Mouse (Mus musculus): Measurements from ENCODE around the gene Nob1. TPM values are rescaled to one million over a fixed set of nuclear protein-coding genes. Genes with fewer than 3 reads are reported as not detected.

Gene Nob1
- polyA plus RNA-seq, 1 experiment: 48.2 TPM

DNA sequence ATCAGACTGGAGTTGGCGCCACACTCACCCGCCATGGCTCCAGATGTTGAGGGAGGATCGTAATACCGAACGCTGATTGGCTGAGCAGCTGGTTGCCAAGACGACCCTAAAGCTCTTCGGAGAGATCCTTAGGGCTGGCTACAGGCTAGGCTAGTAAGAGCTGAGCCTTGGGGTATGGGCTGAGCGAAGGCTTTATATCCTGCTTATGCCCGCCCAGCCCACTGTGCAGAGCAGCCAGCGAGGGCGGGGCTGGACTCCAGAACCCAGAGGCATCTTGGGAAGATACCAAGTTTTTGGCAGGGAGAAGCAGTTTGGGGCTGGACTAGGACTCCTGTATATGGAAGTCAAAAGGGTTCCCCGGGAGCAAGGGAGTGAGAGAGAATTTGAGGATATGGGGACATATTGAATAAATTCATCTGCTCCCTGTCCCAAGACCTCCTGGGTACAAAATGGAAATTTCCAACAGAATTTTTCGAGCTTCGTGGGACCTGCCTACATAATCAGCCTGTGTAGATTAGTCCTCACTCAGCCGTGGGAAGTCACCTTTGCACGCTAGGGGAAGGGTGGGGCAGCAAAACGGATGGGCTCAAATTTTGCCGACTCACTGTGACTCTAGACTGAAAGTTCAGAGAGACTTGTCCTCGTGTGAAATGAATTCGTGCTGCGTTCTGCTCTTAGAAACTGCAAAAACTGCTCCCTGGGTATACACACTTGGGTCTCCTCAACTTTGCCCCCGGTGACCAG, 21.6 kb downstream of the Nob1 start, which contains the start of gene Nqo1:
Gene Nqo1, minus strand, starts transcription at position 169 of the 744 bp plus-strand sequence.
- no peak for TF ChIP-seq GATA1 (IDR thresholded peaks at IDR 0.05; ENCODE audit: low read length)

DNA sequence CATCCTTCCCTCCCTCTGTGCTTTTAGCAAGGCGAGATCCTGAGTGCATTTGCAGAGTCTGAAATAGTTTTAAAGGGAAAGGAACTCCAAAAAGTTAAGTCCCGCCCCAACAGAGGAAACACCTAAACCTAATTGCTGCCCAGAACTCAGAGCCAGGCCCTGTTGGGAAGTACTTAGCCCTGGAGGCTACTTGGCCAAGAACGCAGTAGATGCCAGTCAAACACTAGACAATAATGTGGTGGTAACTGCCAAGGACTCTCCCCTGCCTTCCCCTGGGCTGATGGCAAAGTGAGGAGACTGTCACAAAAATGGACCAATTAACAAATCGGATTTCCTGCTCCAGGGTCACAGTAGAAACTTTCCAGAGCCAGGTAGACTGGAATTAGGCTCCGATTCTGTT, 23.0 kb downstream of the Nob1 start:
- TF ChIP-seq GATA1 (IDR thresholded peaks at IDR 0.05; ENCODE audit: low read length): no peak

DNA sequence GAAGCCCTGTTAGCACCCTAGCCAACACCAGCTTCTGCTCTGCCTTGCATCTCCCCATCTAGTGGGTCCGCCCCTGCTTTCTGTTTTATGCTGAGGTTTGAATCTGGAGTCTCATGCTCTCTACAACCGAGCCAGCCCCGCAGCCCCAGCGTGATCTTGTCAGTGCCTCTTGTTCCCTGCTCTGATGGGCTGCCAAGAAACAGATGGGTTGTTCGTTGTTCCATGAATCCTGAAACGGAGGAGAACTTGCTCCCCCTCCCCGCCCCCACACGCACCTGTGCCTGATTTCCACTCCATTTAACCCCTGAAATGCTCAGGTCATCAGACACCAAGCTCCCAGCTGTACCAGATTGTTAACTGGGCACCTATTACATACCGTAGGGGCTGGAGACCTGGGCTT, 25.4 kb downstream of the Nob1 start:
- no peak for TF ChIP-seq GATA1 (IDR thresholded peaks at IDR 0.05; ENCODE audit: low read length)

DNA sequence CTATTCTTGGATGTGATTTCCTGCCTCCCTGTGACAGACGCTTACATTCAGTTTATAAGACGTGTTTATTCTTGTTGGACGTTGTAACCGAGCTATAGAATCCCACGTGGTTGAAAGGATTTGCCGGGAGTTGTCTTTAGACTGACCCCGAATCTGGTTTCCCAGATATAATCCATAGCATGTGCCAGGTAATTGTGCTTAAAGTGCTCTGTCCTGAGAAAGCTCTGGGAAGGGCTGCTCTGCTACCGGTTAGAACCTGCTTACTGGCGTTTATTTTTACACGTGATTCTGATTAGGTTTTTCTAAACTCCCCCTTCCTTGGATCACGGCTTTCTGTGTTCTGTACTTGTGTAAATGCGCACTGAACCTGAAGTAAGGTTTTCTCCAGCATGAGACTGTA, 27.2 kb downstream of the Nob1 start:
- TF ChIP-seq GATA1 (IDR thresholded peaks at IDR 0.05; ENCODE audit: low read length): no peak

DNA sequence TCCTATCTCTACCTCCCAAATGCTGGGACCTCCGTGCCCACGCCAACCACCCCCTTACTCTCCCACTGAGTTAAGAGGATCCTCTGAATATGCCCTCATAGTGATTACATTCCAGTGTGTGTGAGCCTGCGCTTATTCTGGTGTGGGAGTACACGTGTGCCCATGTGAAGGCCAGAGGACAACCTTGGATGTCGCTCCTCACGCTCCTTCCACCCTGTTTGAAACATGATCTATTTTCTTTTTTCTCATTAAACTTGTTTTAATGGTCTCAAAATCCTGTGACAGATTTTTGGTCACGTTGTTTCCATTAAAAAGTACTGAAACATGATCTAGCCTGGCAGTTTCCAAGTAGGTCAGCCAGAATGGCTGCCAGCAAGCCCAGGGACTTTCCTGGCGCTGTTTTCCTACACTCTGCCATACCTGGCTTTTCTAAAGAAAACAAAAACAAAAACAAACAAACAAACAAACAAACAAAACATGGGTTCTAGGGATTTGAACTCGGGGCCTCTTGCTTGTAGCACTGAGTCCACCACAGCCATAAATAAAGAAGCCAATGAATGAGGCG, 28.7 kb downstream of the Nob1 start:
- TF ChIP-seq GATA1 (IDR thresholded peaks at IDR 0.05; ENCODE audit: low read length): no peak

DNA sequence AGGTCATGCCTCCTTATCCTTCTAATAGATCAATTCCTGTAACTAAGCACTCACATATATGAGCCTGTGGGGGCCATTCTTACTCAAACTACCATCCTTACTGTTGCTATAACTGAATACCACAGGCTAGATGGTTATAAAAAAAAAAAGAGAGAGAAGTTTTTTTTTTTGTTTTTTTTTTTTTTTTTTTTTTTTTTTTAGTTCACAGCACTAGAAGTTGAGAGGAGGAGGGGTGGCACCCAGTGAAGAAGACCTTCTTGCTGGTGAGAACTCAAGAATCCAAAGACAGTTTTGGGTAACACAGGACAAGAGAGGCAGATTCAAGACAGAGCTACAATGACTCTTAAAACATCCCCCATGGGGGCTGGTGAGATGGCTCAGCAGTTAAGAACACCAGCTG, 29.5 kb downstream of the Nob1 start:
- no peak for TF ChIP-seq GATA1 (IDR thresholded peaks at IDR 0.05; ENCODE audit: low read length)

DNA sequence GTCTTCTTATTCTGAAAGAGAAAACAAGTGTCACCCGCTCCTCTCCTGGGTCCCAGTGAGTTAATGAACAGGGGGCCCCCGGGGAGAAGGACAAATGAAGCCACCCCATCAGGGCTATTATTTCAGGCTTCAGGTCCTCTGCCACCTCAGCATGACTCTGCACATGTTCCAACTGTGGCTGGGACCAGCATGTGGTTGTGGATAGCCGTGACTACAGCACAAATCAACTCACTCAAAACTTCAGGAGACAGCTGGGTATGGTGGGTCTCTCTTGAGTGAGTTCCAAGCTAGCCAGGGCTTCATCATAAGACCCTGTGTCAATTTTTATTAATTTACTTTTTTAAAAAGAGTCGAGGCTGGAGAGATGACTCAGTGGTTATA, 33.7 kb downstream of the Nob1 start:
- TF ChIP-seq GATA1 (IDR thresholded peaks at IDR 0.05; ENCODE audit: low read length): no peak

DNA sequence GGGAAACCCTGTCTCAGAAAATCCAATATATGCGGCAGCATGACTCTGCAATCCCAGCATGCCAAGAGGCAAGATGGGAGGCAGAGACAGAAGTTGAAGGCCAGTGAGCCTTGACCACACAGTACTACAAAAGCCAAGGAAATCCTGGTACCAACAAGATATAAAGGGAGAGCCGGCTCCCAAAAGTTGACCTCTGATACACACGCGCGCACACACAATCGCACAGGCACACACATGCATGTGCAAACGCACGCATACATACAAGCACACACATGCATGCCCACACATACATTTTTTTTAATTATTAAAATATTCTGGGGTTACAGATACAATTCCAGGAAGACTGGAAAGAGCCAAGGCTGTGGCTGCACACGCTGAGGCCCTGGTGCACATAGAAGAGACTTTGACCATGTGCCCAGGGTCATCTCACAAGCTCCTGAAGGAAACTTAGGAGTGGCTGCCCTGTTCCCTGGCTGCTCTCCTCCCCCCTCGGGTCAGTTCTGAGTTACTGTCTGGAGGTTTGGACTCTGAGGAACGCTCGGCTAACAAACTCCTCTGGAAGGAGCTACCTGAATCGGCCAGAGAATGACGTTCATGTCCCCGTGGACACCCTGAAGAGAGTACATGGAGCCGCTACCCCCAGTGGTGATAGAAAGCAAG, 34.2 kb downstream of the Nob1 start:
- no peak for TF ChIP-seq GATA1 (IDR thresholded peaks at IDR 0.05; ENCODE audit: low read length)

DNA sequence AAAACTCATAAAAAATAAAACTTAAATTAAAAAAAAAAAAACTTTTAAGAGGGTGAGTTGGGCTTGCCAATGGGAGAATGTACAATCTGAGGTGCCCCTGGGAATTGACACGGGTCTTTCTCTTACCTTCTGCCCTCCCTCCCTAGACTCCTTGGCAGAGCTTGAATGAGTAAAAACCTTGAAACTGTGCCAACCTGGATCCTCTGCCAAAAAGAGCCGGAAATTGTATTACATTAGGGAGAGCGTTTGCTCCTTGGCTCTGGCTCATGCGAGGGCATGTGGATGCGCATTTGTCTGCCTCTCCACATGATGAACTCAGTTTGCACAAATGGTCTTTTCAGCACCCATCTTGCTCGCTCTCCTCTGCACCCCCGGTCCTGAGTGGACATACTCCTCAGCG, 35.3 kb downstream of the Nob1 start:
- TF ChIP-seq GATA1 (IDR thresholded peaks at IDR 0.05; ENCODE audit: low read length): no peak

DNA sequence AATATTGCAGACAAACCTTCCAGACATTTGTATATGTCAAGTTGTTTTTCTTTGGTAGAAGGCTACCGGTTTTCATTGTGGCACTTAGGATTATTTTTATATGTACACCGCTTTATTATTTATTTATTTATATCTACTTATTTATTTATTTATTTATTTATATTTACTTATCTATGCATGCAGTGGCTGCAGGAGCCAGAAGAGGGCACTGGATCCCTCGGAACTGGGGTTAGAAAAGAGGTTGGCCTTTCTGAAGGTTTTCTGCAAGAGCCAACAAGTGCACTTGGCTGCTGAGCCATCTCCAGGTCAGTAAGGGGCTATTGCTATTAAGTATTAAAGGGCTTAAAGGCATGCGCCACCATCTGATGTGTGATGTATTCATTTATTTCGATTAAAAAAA, 37.0 kb downstream of the Nob1 start:
- no peak for TF ChIP-seq GATA1 (IDR thresholded peaks at IDR 0.05; ENCODE audit: low read length)

DNA sequence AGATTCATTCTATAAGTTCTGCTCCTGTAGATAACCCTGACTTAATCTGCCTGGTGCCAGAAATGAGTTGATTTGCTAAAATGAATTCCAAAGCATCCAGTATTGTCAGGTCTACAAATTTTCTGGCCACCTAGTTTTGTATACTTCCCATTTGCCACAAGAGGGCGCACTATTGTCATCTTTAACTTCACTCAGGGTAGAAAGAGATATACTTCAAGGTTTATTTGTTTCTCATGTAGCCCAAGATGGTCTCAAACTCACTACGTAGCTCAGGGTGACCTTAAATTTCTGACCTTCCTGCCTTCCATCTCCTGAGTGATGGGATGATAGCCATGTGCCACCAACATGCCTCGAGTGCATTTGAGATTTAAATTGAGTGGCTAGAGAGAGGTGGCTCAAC, 38.2 kb downstream of the Nob1 start:
- no peak for TF ChIP-seq GATA1 (IDR thresholded peaks at IDR 0.05; ENCODE audit: low read length)

DNA sequence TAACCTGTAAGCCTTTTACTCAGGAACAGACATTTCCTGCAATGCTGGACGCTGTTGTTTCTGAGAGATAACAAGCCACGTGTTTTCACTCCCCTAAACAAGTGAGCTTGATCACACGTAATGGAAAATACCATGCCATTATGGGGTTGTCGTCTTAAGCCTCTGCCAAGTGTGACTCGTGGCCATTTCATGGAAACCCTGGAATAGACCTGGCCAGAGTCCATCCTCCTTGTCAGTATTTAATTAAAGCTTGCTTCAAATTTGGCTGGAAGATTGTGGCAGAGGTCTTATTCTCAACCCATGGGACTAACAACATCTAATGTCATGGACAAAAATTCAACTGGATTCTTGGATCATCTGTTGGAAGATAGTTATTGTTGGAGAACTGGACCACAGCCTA, 38.7 kb downstream of the Nob1 start:
- TF ChIP-seq GATA1 (IDR thresholded peaks at IDR 0.05; ENCODE audit: low read length): no peak

DNA sequence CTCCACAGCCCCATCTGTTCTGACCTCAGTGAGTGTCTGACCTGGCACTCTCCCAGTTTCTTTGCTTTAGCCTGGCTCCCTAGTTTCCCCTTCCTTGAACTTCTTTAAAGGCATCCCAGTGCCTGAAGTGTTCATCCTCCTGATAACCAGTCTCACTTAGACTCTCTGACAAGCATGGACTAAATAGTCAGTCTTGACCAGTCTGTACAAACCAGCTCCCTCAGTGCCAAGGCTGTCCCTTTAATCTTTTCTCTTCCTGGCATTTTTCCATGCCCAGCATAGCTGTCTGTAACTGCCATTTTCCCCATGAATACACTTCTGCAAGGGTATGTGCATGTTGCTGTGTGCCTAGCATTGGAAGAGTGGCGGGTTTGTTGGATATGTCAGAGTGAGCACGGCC, 39.8 kb downstream of the Nob1 start:
- no peak for TF ChIP-seq GATA1 (IDR thresholded peaks at IDR 0.05; ENCODE audit: low read length)

DNA sequence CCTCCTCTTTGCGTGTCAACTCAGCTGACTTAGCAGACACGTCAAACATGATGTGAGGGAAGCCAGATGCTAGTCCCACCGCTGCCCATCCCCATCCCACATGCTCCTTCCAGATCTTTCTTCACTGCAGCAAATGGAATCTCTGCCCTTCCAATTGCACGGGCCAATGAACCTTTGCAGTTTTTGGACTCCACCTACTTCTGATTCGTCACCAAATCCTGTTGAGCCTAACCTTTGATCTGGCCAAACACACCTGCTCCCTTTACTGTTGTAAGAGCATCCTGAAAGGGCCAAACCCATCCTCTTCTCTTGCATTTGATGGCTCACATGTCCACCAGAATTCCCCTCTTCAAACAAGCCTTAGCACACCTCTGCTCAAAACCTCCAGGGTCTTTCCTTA, 40.2 kb downstream of the Nob1 start:
- TF ChIP-seq GATA1 (IDR thresholded peaks at IDR 0.05; ENCODE audit: low read length): no peak

DNA sequence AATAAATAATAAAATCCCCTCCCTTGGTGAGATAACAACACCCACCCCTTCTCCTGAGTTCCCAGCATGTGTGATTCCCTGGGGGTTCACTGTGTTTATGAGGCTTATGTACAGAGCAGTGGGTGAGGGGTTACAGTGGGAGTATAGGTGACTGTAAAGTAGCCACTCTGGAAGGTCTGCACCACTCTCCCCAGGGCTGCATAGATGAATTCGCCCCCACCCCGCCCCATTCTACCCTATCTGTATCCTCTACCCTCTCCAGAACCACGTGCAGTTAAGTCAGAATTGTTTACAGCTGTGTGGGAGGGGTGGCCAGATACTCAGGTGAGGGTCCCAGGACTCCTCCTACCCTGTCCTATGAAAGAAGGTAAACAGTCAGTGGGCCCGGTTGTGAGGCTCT, 42.0 kb downstream of the Nob1 start:
- no peak for TF ChIP-seq GATA1 (IDR thresholded peaks at IDR 0.05; ENCODE audit: low read length)

DNA sequence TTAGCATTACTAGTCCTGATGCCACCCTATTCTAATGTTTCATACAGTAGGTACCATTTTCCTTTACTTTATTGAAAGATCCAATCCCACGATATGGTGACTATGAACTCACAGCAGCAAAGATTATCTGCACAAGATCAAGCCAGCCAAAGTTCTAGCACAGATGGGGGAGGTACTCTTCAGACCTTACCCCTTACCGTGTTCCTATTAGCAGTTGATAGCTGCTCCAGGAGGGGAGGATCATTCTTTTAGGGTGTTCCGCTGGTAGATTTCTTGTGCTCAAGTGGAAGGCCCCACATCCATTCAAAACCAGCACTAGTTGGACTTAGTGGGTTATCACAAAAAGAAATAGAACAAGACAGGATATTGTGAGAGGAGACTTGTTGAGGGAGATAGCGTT, 43.2 kb downstream of the Nob1 start:
- TF ChIP-seq GATA1 (IDR thresholded peaks at IDR 0.05; ENCODE audit: low read length): no peak

DNA sequence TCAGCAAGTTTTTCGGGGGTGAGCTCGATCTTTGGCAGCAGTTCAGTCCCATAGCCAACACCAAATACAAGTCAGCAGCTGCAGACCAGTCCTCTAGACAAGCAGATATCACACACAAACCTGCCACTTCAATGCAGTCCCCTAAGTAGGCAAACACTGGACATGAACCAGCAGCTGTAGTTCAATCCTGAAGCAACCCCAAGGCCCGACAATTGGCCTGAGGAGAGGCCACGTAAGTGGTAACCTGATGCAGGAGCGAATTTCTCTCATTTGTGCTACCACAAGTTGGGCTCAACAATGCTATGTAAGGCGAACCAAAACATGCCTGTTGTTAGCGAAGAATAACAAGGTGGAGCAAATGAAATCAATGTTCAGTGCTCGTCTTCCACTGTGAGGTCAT, 44.1 kb downstream of the Nob1 start:
- TF ChIP-seq GATA1 (IDR thresholded peaks at IDR 0.05; ENCODE audit: low read length): no peak
